Mouse (Mus musculus) effector memory CD4-positive, alpha-beta T cell, adult 5 months (primary cell): Measurements from ENCODE around the gene Gm10097. TPM values are rescaled to one million over a fixed set of nuclear protein-coding genes. Genes with fewer than 3 reads are reported as not detected.

Source experiments
- polyA plus RNA-seq: library from polyadenylated mRNA; unstranded; fragments of 100-300 nt; shearing (Covaris generic); gene quantifications from one replicate; pipeline ENCODE4 v1.2.1, GENCODE M21; 2017

Gm10097 gene
- polyA plus RNA-seq, result not detected

DNA sequence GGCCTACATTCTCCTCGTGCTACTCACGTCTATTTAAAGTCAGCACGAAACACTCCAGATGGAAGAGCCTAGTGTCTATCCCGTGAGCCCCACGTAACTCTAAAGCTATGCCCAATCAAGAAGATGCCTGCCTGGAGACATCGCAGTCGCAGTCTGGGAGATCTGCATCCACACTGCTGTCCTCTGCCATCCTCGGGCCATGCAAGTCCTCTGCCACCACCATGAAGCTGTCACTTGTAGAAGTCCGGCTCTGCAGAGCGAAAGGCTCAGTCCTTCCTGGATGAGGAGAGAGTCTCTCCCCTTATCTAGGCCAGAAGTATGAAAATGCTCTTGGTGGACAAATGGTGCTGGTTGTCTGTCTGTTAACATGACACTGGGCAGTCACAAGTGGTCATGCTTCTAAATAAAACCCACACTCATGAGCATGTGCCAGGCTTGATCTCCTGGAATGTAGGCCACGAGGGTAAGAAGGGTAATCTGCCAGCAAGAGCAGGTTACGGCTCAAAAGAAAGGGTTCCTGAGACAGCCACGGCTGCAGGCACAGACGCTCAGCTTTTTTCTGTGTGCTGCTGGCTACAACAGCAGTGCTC lies at the start of gene Gm10097:
Gene Gm10097, plus strand, starts transcription at position 517 of the 590 bp plus-strand sequence.

